Mouse (Mus musculus) ES-E14 (cell line): ENCODE data around the gene Ankrd27.

Experiments
- CHD2 ChIP-seq: IDR thresholded peaks from 2 replicates; pipeline ENCODE4 v1.6.1; 2014; ENCODE audit warnings: mild to moderate bottlenecking, low read depth, low read length, inconsistent platforms
- HCFC1 ChIP-seq: IDR thresholded peaks from 2 replicates; pipeline ENCODE4 v1.6.1; 2012; ENCODE audit warnings: low read length, inconsistent platforms, borderline replicate concordance; ENCODE audit not compliant: insufficient read depth
- MAFK ChIP-seq: IDR thresholded peaks from 2 replicates; pipeline ENCODE4 v1.6.1; 2014; ENCODE audit warnings: mild to moderate bottlenecking, low read depth, low read length, inconsistent platforms; ENCODE audit not compliant: insufficient read depth
- ZC3H11A ChIP-seq: IDR thresholded peaks from 2 replicates; pipeline ENCODE4 v1.6.1; 2012; ENCODE audit warnings: low read depth, mild to moderate bottlenecking, inconsistent platforms, low read length, borderline replicate concordance

DNA sequence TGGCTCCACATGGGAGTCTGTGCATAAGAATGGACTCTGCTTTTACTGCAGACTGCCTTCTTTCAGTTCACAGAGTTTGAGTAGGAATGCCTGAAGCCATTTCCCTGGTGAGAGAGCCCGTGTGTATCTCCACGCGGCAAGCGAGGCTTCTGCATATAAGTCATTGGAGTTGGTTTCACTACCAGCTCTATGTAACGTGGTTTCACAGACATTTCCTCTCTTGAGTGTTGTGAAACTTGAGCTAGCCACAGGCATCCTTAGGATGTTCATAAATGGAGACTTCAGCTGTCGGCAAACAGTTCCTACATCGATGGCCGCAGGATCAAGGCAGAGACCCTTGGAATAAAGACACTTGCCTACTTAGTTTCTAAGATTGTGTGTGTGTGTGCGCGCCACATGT lies 23.2 kb downstream of the Ankrd27 start:
- TF ChIP-seq HCFC1: no peak
- no peak for TF ChIP-seq CHD2
- TF ChIP-seq ZC3H11A: no peak
- no peak for TF ChIP-seq MAFK
